Mouse (Mus musculus): ENCODE measurements around the gene Unc119b. TPM values are rescaled to one million over a fixed set of nuclear protein-coding genes. Genes with fewer than 3 reads are reported as not detected.
"Not testable (repeated sequence)": the region's sequence is repeated elsewhere in the genome, so short reads cannot be mapped to it uniquely, and the experiment has no call there.

The Unc119b gene
- polyA plus RNA-seq, 1 experiment from 2014 or later: 65.4 TPM

- Histone ChIP-seq H3K36me3 (ENCODE audit: control insufficient read depth, insufficient read depth, low read length) (no peaks in the 10 kb centered on the region), H3K27me3 (ENCODE audit: control insufficient read depth, insufficient read depth, low read length) (no peaks in the 10 kb centered on the region), H3K9ac (ENCODE audit: low read length) (no peak overlapping the region), H3K4me1 (ENCODE audit: control insufficient read depth, insufficient read depth, low read length) (peaks cover 12% of the 10 kb centered on the region; the same call in 1 of the 2 replicates), H3K4me3 (ENCODE audit: low read depth, low read length) (no peak overlapping the region), H3K27ac (replicated peaks; ENCODE audit: low read depth, low read length) (no peak overlapping the region), H3K4me2 (ENCODE audit: low read depth, severe bottlenecking) (no peak overlapping the region), H3K9me3 (ENCODE audit: control insufficient read depth, low read length) (no peaks in the 10 kb centered on the region)
- DNase-seq (ENCODE audit: low spot score): peak; percentile 45
- WGBS: 28% methylated on average over 27 of the region's 27 CpGs
- ATAC-seq (ENCODE audit: insufficient number of reproducible peaks, low FRiP score, low TSS enrichment, low read depth): no peak
Measured at GRCm38 (mm10) chr5:115168641-115169415, 34.1 kb upstream of the Unc119b start.

- Histone ChIP-seq H3K9me3 (ENCODE audit: control insufficient read depth, low read length) (no peaks in the 10 kb centered on the region), H3K36me3 (ENCODE audit: control insufficient read depth, insufficient read depth, low read length) (no peaks in the 10 kb centered on the region), H3K9ac (ENCODE audit: low read length) (no peak overlapping the region), H3K27ac (replicated peaks; ENCODE audit: low read depth, low read length) (no peak overlapping the region), H3K4me1 (ENCODE audit: control insufficient read depth, insufficient read depth, low read length) (peaks cover 15% of the 10 kb centered on the region), H3K4me3 (ENCODE audit: low read depth, low read length) (no peak overlapping the region), H3K4me2 (ENCODE audit: low read depth, severe bottlenecking) (no peak overlapping the region), H3K27me3 (ENCODE audit: control insufficient read depth, insufficient read depth, low read length) (no peaks in the 10 kb centered on the region)
- 56% methylated on average over 6 of the region's 6 CpGs for WGBS
- DNase-seq (ENCODE audit: low spot score) (no peak), ATAC-seq (ENCODE audit: insufficient number of reproducible peaks, low FRiP score, low TSS enrichment, low read depth) (no peak)
Measured at GRCm38 (mm10) chr5:115167396-115167795, 32.6 kb upstream of the Unc119b start.

- H3K36me3 ChIP-seq (ENCODE audit: control insufficient read depth, insufficient read depth, low read length): no peaks in the 10 kb centered on the region
- no peaks in the 10 kb centered on the region for H3K9me3 ChIP-seq (ENCODE audit: control insufficient read depth, low read length)
- peaks cover 15% of the 10 kb centered on the region for H3K4me1 ChIP-seq (ENCODE audit: control insufficient read depth, insufficient read depth, low read length)
- WGBS: 89% methylated on average over 7 of the region's 7 CpGs
- H3K27ac ChIP-seq (replicated peaks; ENCODE audit: low read depth, low read length): no peak overlapping the region
- H3K27me3 ChIP-seq (ENCODE audit: control insufficient read depth, insufficient read depth, low read length): no peaks in the 10 kb centered on the region
- H3K4me2 ChIP-seq (ENCODE audit: low read depth, severe bottlenecking): no peak overlapping the region
- no peak overlapping the region for H3K9ac ChIP-seq (ENCODE audit: low read length)
- H3K4me3 ChIP-seq (ENCODE audit: low read depth, low read length): no peak overlapping the region
- DNase-seq (ENCODE audit: low spot score) (no peak), ATAC-seq (ENCODE audit: insufficient number of reproducible peaks, low FRiP score, low TSS enrichment, low read depth) (no peak)
Measured at GRCm38 (mm10) chr5:115166815-115167194, 32.0 kb upstream of the Unc119b start.

- H3K4me2 ChIP-seq (ENCODE audit: low read depth, severe bottlenecking): no peak overlapping the region
- ATAC-seq (ENCODE audit: insufficient number of reproducible peaks, low FRiP score, low TSS enrichment, low read depth) (no peak), DNase-seq (ENCODE audit: low spot score) (no peak)
- no peaks in the 10 kb centered on the region for H3K9me3 ChIP-seq (ENCODE audit: control insufficient read depth, low read length)
- no peaks in the 10 kb centered on the region for H3K36me3 ChIP-seq (ENCODE audit: control insufficient read depth, insufficient read depth, low read length)
- no peaks in the 10 kb centered on the region for H3K27me3 ChIP-seq (ENCODE audit: control insufficient read depth, insufficient read depth, low read length)
- WGBS: 63% methylated on average over 11 of the region's 11 CpGs
- H3K4me1 ChIP-seq (ENCODE audit: control insufficient read depth, insufficient read depth, low read length): peaks cover 17% of the 10 kb centered on the region
- no peak overlapping the region for H3K4me3 ChIP-seq (ENCODE audit: low read depth, low read length)
- no peak overlapping the region for H3K9ac ChIP-seq (ENCODE audit: low read length)
- no peak overlapping the region for H3K27ac ChIP-seq (replicated peaks; ENCODE audit: low read depth, low read length)
Measured at GRCm38 (mm10) chr5:115165895-115166814, 31.4 kb upstream of the Unc119b start.

- ATAC-seq (ENCODE audit: insufficient number of reproducible peaks, low FRiP score, low TSS enrichment, low read depth) (no peak), DNase-seq (ENCODE audit: low spot score) (no peak)
- H3K4me2 ChIP-seq (ENCODE audit: low read depth, severe bottlenecking): no peak overlapping the region
- no peaks in the 10 kb centered on the region for H3K27me3 ChIP-seq (ENCODE audit: control insufficient read depth, insufficient read depth, low read length)
- H3K36me3 ChIP-seq (ENCODE audit: control insufficient read depth, insufficient read depth, low read length): no peaks in the 10 kb centered on the region
- no peak overlapping the region for H3K4me3 ChIP-seq (ENCODE audit: low read depth, low read length)
- H3K4me1 ChIP-seq (ENCODE audit: control insufficient read depth, insufficient read depth, low read length): peaks cover 17% of the 10 kb centered on the region
- no peaks in the 10 kb centered on the region for H3K9me3 ChIP-seq (ENCODE audit: control insufficient read depth, low read length)
- no peak overlapping the region for H3K9ac ChIP-seq (ENCODE audit: low read length)
- no peak overlapping the region for H3K27ac ChIP-seq (replicated peaks; ENCODE audit: low read depth, low read length)
- 63% methylated on average over 9 of the region's 9 CpGs for WGBS
Measured at GRCm38 (mm10) chr5:115165351-115165750, 30.6 kb upstream of the Unc119b start.

GRCm38 (mm10) chr5:115164446-115164845, 29.7 kb upstream of the Unc119b start:
- not testable (repeated sequence) for H3K27ac ChIP-seq (replicated peaks; ENCODE audit: low read depth, low read length); DNase-seq (ENCODE audit: low spot score); H3K4me2 ChIP-seq (ENCODE audit: low read depth, severe bottlenecking); H3K36me3 ChIP-seq (ENCODE audit: control insufficient read depth, insufficient read depth, low read length); H3K9ac ChIP-seq (ENCODE audit: low read length); ATAC-seq (ENCODE audit: insufficient number of reproducible peaks, low FRiP score, low TSS enrichment, low read depth); H3K9me3 ChIP-seq (ENCODE audit: control insufficient read depth, low read length); H3K4me3 ChIP-seq (ENCODE audit: low read depth, low read length); H3K27me3 ChIP-seq (ENCODE audit: control insufficient read depth, insufficient read depth, low read length)
- 81% methylated on average over 4 of the region's 4 CpGs for WGBS
- H3K4me1 ChIP-seq (ENCODE audit: control insufficient read depth, insufficient read depth, low read length): peaks cover 17% of the 10 kb centered on the region

- H3K4me3 ChIP-seq (ENCODE audit: low read depth, low read length): no peak overlapping the region
- no peak overlapping the region for H3K9ac ChIP-seq (ENCODE audit: low read length)
- H3K4me2 ChIP-seq (ENCODE audit: low read depth, severe bottlenecking): no peak overlapping the region
- H3K4me1 ChIP-seq (ENCODE audit: control insufficient read depth, insufficient read depth, low read length): peaks cover 10% of the 10 kb centered on the region
- WGBS: 41% methylated on average over 8 of the region's 8 CpGs
- no peaks in the 10 kb centered on the region for H3K9me3 ChIP-seq (ENCODE audit: control insufficient read depth, low read length)
- H3K27me3 ChIP-seq (ENCODE audit: control insufficient read depth, insufficient read depth, low read length): no peaks in the 10 kb centered on the region
- ATAC-seq (ENCODE audit: insufficient number of reproducible peaks, low FRiP score, low TSS enrichment, low read depth) (no peak), DNase-seq (ENCODE audit: low spot score) (peak; percentile 65)
- H3K36me3 ChIP-seq (ENCODE audit: control insufficient read depth, insufficient read depth, low read length): no peaks in the 10 kb centered on the region
- H3K27ac ChIP-seq (replicated peaks; ENCODE audit: low read depth, low read length): no peak overlapping the region
Measured at GRCm38 (mm10) chr5:115163563-115163962, 28.8 kb upstream of the Unc119b start.

- not testable (repeated sequence) for H3K4me2 ChIP-seq (ENCODE audit: low read depth, severe bottlenecking); H3K36me3 ChIP-seq (ENCODE audit: control insufficient read depth, insufficient read depth, low read length); H3K27me3 ChIP-seq (ENCODE audit: control insufficient read depth, insufficient read depth, low read length); H3K9ac ChIP-seq (ENCODE audit: low read length); ATAC-seq (ENCODE audit: insufficient number of reproducible peaks, low FRiP score, low TSS enrichment, low read depth); H3K9me3 ChIP-seq (ENCODE audit: control insufficient read depth, low read length); H3K4me3 ChIP-seq (ENCODE audit: low read depth, low read length); H3K27ac ChIP-seq (replicated peaks; ENCODE audit: low read depth, low read length); DNase-seq (ENCODE audit: low spot score); H3K4me1 ChIP-seq (ENCODE audit: control insufficient read depth, insufficient read depth, low read length)
- no CpG with 5 or more reads among the region's 1 CpGs for WGBS
Measured at GRCm38 (mm10) chr5:115161940-115162279, 27.1 kb upstream of the Unc119b start.
